Mouse (Mus musculus) A20 (cell line): ENCODE measurements around the gene Get4.

Experiments used
- DNase-seq: peaks from one replicate; pipeline ENCODE4 v3.0.0-alpha.2; 2011; ENCODE audit warnings: low read depth, low spot score

Get4 gene

GRCm38 (mm10) chr5:139317751-139318504 is 65.8 kb downstream of the Get4 start:
- DNase-seq, result no peak
